8 mouse cellular contexts compared by ENCODE assay signal in the genomic region with DNA sequence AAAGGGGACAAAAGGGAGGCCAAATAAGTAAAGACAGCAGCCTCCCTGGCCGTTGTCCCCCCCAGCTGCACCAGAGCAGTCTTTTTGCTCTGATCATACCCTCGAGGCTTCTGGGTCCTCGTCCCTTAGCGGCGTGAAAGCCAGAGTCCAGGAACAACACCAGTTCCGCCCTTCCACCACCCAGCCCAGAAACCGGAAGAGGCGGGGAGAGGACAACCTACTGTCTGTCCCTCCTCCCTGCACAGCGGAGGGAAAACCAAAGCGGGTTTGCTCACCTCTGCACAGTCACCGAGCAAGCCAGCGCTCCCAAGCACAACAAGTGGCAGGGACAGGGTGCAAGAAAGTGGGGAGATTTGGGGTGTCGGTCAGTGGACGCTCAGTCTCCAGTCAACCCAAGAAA. TPM values are rescaled to one million over a fixed set of nuclear protein-coding genes. Genes with fewer than 3 reads are reported as not detected.
DNase-seq lines count a peak whose midpoint lies in the region; ATAC-seq lines count a peak whose summit lies in the region.

No protein-coding gene starts in this region.

- peak overlapping the region; percentile 40 for H3K4me3 ChIP-seq in embryonic facial prominence, embryonic 14.5 days (ENCODE audit: low read depth, low read length)
- H3K4me3 ChIP-seq in heart, embryonic 13.5 days: peak overlapping the region; percentile 52
- peak overlapping the region; percentile 50 for H3K4me3 ChIP-seq in kidney, embryonic 16.5 days (ENCODE audit: low read length)

- H3K4me1 ChIP-seq in embryonic facial prominence, embryonic 14.5 days (ENCODE audit: control insufficient read depth, insufficient read depth, low read length): peaks cover 15% of the 10 kb centered on the region
- peaks cover 27% of the 10 kb centered on the region for H3K4me1 ChIP-seq in heart, embryonic 13.5 days
- H3K4me1 ChIP-seq in kidney, embryonic 16.5 days (ENCODE audit: insufficient read depth, low read length): peaks cover 18% of the 10 kb centered on the region

- DNase-seq in CD4-positive, CD25-positive, alpha-beta regulatory T cell, adult 2 months (ENCODE audit: low read depth, low spot score): peak; percentile 80
- DNase-seq in ZHBTc4 (ENCODE audit: low read depth, low spot score): peak; percentile 88
- peak; percentile 87 for DNase-seq in embryonic facial prominence, embryonic 14.5 days (ENCODE audit: low spot score)
- DNase-seq in lung, postnatal 36 days: peak; percentile 89
- DNase-seq in retina, embryonic 14.5 days (ENCODE audit: low spot score): peak; percentile 69
- peak; percentile 88 for DNase-seq in yolk sac, embryonic 10.5 days (ENCODE audit: low spot score)

- H3K9ac ChIP-seq in embryonic facial prominence, embryonic 14.5 days (ENCODE audit: low read depth, low read length): peak overlapping the region; percentile 66
- peak overlapping the region; percentile 83 for H3K9ac ChIP-seq in heart, embryonic 13.5 days
- H3K9ac ChIP-seq in kidney, embryonic 16.5 days (replicated peaks; ENCODE audit: low read length): peak overlapping the region; percentile 81

- peak overlapping the region; percentile 87 for H3K27ac ChIP-seq in embryonic facial prominence, embryonic 14.5 days (replicated peaks; ENCODE audit: low read depth, low read length)
- peak overlapping the region; percentile 84 for H3K27ac ChIP-seq in heart, embryonic 13.5 days (replicated peaks)
- H3K27ac ChIP-seq in kidney, embryonic 16.5 days (ENCODE audit: low read length): peak overlapping the region; percentile 96

- H3K9me3 ChIP-seq in embryonic facial prominence, embryonic 14.5 days (ENCODE audit: control insufficient read depth, low read length): no peaks in the 10 kb centered on the region
- H3K9me3 ChIP-seq in heart, embryonic 13.5 days: no peaks in the 10 kb centered on the region
- H3K9me3 ChIP-seq in kidney, embryonic 16.5 days (ENCODE audit: low read length): no peaks in the 10 kb centered on the region

- peak; percentile 75 for ATAC-seq in embryonic facial prominence, embryonic 14.5 days (ENCODE audit: low read depth)
- 0 out of 2 replicates have a peak, but pooled peaks have one; percentile 51 for ATAC-seq in heart, embryonic 13.5 days (ENCODE audit: extremely low read depth, insufficient number of reproducible peaks, low FRiP score, low TSS enrichment)
- peak; percentile 87 for ATAC-seq in kidney, embryonic 16.5 days (ENCODE audit: low FRiP score, low TSS enrichment)

- no peaks in the 10 kb centered on the region for H3K27me3 ChIP-seq in embryonic facial prominence, embryonic 14.5 days (replicated peaks; ENCODE audit: control insufficient read depth, insufficient read depth, low read length)
- H3K27me3 ChIP-seq in heart, embryonic 13.5 days (replicated peaks): no peaks in the 10 kb centered on the region
- H3K27me3 ChIP-seq in kidney, embryonic 16.5 days (ENCODE audit: insufficient read depth, low read length): no peaks in the 10 kb centered on the region

- H3K4me2 ChIP-seq in embryonic facial prominence, embryonic 14.5 days (ENCODE audit: low read depth, low read length): peak overlapping the region; percentile 74
- H3K4me2 ChIP-seq in heart, embryonic 13.5 days: peak overlapping the region; percentile 81
- H3K4me2 ChIP-seq in kidney, embryonic 16.5 days (replicated peaks; ENCODE audit: low read depth, low read length): peak overlapping the region; percentile 80

- 1% methylated on average over 13 of the region's 14 CpGs for WGBS in embryonic facial prominence, embryonic 14.5 days
- 2% methylated on average over 14 of the region's 14 CpGs for WGBS in heart, embryonic 13.5 days
- 3% methylated on average over 14 of the region's 14 CpGs for WGBS in kidney, embryonic 16.5 days

- H3K36me3 ChIP-seq in embryonic facial prominence, embryonic 14.5 days (ENCODE audit: control insufficient read depth, insufficient read depth, low read length): no peaks in the 10 kb centered on the region
- no peaks in the 10 kb centered on the region for H3K36me3 ChIP-seq in heart, embryonic 13.5 days
- no peaks in the 10 kb centered on the region for H3K36me3 ChIP-seq in kidney, embryonic 16.5 days (ENCODE audit: insufficient read depth, low read length)

RNA-seq across cellular contexts. Expression of a gene that starts 3.9 kb away (rescaled TPM):
- polyA plus RNA-seq in embryonic facial prominence, embryonic 14.5 days (2014; fragmentation: Nextera tagmentation; extraction: Ambion mirVana): 158 and 162 TPM in 2 replicates
- 101 and 102 TPM in 2 replicates for polyA plus RNA-seq in heart, embryonic 13.5 days (2015; fragmentation: Nextera tagmentation; extraction: Ambion mirVana)
- 156 and 158 TPM in 2 replicates for polyA plus RNA-seq in kidney, embryonic 16.5 days (2015; fragmentation: Nextera tagmentation; extraction: Ambion mirVana)

RNA-seq across cellular contexts. Expression of a gene that starts 9.0 kb away (rescaled TPM):
- polyA plus RNA-seq in embryonic facial prominence, embryonic 14.5 days (2014; fragmentation: Nextera tagmentation; extraction: Ambion mirVana): 433 and 475 TPM in 2 replicates
- polyA plus RNA-seq in heart, embryonic 13.5 days (2015; fragmentation: Nextera tagmentation; extraction: Ambion mirVana): 273 and 282 TPM in 2 replicates
- 343 and 374 TPM in 2 replicates for polyA plus RNA-seq in kidney, embryonic 16.5 days (2015; fragmentation: Nextera tagmentation; extraction: Ambion mirVana)

RNA-seq across cellular contexts. Expression of a gene that starts 20.1 kb away (rescaled TPM):
- 44.2 and 50.4 TPM in 2 replicates for polyA plus RNA-seq in embryonic facial prominence, embryonic 14.5 days (2014; fragmentation: Nextera tagmentation; extraction: Ambion mirVana)
- polyA plus RNA-seq in heart, embryonic 13.5 days (2015; fragmentation: Nextera tagmentation; extraction: Ambion mirVana): 31.0 and 33.5 TPM in 2 replicates
- polyA plus RNA-seq in kidney, embryonic 16.5 days (2015; fragmentation: Nextera tagmentation; extraction: Ambion mirVana): 48.9 and 51.9 TPM in 2 replicates

RNA-seq across cellular contexts. Expression of a gene that starts 31.0 kb away (rescaled TPM):
- polyA plus RNA-seq in embryonic facial prominence, embryonic 14.5 days (2014; fragmentation: Nextera tagmentation; extraction: Ambion mirVana): 15.2 and 17.4 TPM in 2 replicates
- 13.1 and 14.6 TPM in 2 replicates for polyA plus RNA-seq in heart, embryonic 13.5 days (2015; fragmentation: Nextera tagmentation; extraction: Ambion mirVana)
- polyA plus RNA-seq in kidney, embryonic 16.5 days (2015; fragmentation: Nextera tagmentation; extraction: Ambion mirVana): 25.0 and 26.2 TPM in 2 replicates

RNA-seq across cellular contexts. Expression of a gene that starts 35.0 kb away (rescaled TPM):
- 32.1 and 37.8 TPM in 2 replicates for polyA plus RNA-seq in embryonic facial prominence, embryonic 14.5 days (2014; fragmentation: Nextera tagmentation; extraction: Ambion mirVana)
- polyA plus RNA-seq in heart, embryonic 13.5 days (2015; fragmentation: Nextera tagmentation; extraction: Ambion mirVana): 12.7 and 14.1 TPM in 2 replicates
- 30.9 and 34.1 TPM in 2 replicates for polyA plus RNA-seq in kidney, embryonic 16.5 days (2015; fragmentation: Nextera tagmentation; extraction: Ambion mirVana)

Comparison
In these comparisons a context has a peak if more than half of its experiments do, and no peak if none do; other contexts are left out.
1. Peak in every context shown above with its lines: DNase-seq, ATAC-seq, H3K4me3 ChIP-seq and H3K27ac ChIP-seq.